Mouse (Mus musculus): Measurements from ENCODE around the gene Prpsap1.

Gene Prpsap1

DNA sequence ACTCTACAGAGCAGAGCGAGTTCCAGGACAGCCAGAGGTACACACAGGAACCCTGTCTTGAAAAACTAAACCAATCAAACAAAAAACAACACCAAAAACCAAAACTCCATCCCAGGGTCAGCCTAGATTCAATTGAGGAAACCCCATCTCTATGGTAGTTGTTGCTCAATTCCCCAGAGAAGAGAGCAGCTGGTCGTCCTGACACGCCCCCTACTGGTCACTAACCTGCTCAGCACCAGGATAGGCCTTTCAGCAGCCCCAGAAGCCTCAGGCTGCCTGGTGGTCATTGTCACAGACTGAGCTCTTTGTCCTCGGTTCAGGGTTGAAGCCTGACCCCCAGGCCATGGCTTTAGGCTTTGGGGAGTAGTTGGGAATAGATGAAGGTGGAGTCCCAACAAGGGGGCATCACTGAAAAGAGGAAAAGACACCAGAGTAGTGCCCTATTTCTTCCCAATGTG is at the start of gene Prpsap1:
Gene Prpsap1, minus strand, starts transcription at position 408 of the 458 bp plus-strand sequence.
- no peak for DNase-seq

DNA sequence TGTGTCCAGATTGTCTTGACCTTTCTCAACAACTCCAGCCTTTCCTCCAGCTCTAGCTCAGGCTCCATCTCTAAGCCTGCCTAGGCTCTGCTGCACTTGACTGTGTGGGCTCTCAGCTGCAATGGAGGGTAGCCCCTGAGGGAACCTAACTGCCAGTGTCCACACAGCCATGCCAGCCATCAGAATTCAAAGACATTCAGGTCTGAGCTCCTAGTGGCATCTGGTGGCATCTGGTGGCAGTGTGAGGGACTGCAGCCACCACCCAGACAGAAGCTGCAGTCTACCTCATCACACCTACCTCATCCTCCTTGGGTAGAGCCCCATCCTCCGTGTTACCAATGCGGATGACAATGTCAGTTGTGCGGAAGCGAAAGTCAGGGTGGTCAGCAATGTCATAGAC is 49.1 kb upstream of the Prpsap1 start:
- DNase-seq = no peak

- no peak for DNase-seq
Observed at GRCm38 (mm10) chr11:116541183-116541582, 47.2 kb upstream of the Prpsap1 start.

DNA sequence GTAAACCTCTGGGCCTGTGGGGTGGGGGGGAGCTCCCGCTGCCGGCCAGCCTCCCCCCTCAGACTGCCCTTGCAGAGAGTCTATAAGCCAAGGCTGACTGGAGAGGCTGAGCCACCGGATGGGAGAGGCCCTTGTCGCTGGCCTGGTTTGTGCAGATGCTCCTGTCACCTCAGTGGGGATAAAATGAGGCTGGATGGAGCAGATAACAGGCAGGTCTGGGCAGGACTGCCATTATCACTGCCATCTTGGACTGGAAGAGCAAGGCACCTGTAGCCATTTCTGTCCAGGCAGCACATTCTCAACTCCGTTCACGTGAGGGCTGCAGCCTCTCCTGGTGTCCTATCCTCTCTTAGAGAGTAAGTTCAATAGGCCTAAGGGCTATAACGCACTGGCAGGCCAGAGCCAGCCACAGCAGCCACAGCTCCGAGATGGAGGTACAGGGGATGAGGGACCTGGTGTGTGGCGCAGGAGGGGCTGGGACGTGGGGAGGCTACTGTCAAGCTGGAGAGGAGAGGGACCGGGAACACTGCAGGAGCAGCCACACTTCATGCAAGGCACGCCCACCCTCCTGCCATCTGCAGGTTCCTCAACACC is 44.2 kb upstream of the Prpsap1 start:
- DNase-seq = no peak

DNA sequence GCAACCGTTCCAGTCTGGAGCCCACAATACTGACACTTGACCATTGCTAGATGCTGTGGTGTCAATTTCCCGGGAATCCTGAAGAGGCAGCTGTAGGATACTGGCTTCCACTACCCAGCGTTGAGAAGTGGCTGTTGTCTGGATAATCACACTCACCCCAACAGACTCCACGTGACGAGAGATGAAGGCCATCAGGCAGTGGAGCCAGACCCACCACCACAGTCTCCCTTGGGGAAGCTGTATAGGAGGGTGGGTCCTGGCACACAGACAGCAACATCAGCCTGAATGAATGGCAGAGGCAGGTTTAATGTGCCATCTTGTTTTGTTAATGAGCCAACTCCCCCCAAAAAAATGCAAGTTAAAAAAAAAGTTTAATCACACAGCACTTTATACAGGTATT is 43.4 kb upstream of the Prpsap1 start:
- no peak for DNase-seq

DNA sequence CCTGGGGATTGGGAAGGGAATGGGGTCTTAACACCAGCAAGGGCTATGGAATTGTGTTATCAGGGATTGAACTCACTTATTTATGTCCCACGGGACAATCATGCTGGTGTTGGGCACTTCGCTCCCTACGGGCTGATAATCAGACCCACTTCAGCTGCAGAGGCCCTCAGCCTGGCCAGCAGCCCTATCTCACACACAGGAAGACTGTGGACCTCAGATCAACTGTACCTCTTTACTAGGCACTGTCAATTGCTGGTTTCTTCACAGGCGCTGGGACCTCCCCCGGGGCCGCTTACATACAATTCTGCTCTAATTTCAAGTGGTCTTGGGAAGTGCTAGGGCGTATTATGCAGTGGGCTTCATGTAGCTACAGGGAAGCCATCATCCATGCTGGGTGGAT is 42.7 kb upstream of the Prpsap1 start:
- no peak for DNase-seq

GRCm38 (mm10) chr11:116534154-116534865 is 40.3 kb upstream of the Prpsap1 start:
- DNase-seq = peak; percentile 61

DNA sequence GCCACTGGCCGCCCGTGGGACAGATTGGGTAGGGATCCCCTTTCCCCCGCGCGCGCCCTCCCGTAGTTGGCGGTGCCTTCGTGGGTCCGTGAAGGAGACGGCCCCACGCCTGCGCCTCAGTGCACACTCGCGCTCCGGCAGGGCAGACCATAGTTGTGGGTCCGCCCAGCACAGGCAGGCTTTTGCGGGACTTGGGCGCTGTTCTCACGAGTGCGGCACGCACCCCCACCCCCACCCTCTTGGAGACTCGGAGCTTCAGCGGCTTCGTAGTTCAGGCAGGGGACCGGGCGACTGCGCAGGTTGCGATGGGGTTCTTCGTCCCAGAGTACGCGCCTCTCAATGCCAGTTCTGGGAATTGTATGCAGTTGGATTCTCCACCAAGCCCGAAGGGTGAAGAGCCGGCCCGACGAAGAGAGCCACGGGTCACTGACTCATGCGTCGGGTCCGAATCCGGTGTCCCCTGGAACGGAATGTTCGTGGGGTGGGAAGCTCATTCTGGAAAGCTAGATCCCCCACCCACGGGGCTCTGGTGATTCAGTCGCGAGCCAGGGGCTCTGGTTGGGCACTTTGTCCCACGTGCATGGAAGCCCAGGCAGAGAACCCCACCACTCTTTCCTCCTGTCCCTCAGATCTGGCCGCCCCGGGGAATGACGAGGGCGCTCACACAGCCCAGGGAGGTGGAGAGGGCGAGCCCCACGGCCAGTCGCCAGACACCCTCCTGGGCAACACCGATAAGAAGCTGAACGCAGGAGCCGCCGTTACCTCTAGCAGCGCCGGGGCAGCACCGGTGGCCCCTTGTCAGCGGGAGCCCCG is 39.5 kb upstream of the Prpsap1 start:
- no peak for DNase-seq

- no peak for DNase-seq
Observed at GRCm38 (mm10) chr11:116532810-116533338, 38.9 kb upstream of the Prpsap1 start.

- no peak for DNase-seq
Observed at GRCm38 (mm10) chr11:116532262-116532809, 38.3 kb upstream of the Prpsap1 start.

DNA sequence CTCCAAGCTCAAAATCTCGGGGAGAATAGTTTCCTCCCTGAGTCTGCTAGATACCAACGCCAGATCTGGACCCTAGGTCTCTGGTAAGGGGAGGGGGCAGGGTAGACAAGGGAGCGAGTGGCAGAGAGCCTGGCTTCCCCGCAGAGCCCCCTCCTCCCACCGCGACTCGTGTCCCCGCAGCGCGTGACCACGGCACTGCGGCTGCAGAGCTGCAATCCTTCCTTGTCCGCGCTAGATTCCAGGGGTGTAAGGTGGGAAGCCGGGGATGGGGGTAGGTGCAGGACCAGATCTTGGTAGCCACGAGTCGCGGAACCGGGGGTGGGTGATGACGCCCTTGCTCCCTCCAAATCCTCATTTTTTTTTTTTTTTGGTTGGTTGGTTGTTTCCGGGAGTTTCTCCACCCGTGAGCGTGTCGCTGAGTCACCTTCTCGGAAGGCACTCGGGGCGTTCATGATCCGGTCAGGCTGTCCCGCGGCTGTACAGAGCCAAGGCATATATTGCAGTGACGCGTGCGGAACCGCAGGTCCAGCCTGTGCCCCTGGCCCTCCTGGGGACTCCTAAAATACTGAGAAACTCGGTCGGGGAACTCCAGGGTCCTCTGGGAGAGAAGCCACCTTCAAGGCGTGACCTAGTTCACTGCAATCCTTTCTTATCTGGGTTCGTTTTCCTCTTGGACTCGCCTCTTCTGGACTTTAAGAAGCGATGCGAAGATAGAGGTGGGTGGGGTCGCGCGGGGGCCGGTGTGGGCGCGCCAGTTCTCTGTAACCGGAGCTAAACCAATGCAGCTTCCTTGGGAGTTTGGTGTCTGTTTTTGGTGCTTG is 37.6 kb upstream of the Prpsap1 start:
- no peak for DNase-seq

GRCm38 (mm10) chr11:116530187-116531147 is 36.5 kb upstream of the Prpsap1 start, which contains the start of gene Sphk1:
TSS of gene Sphk1 (plus strand) at chr11:116530925.
- no peak for DNase-seq

DNA sequence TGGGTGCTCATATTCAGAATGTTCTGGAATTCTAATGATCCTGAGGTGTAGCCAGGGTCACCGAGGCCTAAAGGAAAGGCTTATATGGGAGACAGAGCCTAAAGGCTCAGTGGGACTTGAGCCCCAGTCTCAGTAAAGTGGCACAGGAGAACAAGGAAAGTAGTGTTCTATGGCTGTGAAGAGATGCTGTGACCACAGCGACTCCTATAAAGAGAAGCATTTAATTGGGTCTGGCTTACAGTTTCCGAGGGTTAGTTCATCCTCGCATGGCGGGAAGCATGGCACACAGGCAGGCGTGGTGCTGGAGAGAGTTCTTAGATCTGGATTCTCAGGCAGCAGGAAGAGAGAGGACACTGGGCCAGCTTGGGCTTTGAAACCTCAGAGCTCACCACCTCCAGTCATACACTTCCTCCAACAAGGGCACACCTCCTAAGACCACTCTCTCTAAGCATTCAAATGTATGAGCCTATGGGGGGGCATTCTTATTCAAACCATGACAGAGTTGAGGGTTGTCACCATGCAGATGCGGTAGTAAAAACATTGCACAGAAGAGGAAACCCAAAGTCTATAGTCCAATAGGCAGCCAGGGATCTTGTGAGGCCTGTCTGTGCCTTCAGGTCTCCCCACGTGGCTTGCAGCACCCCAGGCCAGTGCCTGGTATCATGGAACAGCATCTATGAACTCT is 34.8 kb upstream of the Prpsap1 start:
- DNase-seq = no peak

DNA sequence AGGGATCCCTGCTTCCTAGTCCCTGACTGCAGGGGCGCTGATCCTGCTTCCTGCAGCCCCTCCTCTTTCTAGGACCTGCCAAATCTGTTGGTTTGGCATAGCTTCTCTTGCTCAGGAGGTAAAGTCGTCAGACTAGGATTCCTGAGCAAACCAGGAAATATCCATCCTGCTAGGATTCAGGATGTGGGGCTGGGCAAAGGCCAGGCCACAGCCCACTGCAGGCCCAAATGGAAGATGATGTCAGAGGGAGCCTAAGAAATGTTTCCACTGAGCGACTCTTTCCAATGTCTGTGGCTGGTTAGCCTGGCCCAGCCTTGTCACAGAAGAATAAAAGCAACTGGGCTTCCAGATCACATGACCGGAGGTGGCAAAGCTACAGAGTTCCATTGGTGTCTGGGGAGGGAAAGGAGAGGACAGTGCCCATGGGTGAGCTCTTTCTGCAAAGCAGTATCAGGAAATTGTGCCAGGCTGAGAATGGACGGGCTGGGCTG is 29.7 kb upstream of the Prpsap1 start:
- DNase-seq = no peak

DNA sequence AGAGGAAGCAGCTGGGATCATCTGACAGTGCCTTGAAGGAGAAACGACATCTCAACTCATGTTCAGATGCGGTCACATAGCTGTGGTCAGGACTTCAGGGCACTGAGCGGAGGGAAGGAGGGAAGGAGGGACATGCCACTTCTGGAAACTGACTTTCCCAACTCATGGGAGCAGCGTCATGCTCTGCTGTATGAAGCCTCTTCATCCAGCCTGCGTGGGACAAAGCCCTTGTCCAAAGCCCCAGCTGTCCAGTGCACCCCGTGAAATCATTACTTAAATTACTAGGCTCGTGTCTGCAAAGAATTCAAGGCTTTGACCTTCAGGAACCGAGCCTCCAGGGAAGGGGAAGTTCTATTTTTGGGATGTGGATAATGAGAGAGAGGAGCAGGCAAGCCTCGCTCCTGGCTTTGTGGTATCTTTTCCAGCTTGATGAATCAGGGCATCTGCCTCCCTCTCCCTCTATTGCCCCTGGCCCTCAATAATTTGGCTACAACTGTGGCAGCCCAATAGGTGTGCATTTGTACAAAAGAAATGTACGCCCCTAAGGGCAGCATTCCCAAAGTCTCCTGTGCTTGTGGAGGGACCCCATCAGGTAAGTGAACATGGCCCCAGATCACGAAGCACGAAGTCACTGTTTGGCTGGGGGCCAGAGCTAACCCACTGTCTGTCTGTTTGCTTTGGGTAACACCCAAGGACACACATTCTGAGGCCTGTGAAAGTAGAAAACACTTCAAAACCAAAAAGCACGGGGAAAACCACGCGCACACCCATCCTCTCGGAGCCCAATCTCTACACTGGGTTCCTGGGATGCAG is 29.1 kb upstream of the Prpsap1 start:
- no peak for DNase-seq

DNA sequence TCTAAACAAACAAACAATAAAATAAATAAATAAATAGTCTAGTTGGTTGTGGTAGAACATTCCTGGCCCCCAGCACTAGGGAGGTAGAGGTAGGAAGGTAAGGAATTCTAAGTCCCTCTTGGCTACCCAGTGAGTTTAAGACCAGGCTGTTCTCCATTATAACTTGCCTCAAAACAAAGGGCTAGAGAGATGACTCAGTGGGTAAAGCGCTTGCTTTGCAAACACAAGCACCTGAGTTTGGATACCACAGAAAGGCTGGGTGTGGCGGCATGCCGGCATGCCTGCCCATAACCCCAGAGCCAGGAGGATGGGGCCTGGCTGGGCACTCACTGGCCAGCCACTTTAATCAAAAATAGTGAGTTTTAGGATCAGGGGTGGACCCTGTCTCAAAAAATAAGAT is 28.0 kb upstream of the Prpsap1 start:
- no peak for DNase-seq

DNA sequence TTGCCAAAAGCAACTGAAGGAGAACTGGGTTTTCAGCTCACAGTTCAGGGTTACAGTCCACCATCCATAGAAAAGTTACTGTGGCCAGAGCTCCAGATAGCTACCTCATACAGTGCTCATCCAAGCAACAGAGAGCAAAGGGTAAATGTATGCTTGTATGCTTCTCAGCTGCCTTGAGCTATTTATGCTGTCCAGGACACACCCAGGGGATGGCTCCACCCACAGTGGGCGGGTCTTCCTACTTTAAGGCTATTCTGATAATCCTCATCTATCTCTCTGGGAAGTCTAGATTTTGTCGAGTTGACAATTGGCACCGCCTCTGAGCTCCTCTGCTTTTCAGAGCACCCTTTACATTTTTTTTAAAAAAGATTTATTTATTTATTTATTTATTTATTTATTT is 27.1 kb upstream of the Prpsap1 start:
- no peak for DNase-seq

DNA sequence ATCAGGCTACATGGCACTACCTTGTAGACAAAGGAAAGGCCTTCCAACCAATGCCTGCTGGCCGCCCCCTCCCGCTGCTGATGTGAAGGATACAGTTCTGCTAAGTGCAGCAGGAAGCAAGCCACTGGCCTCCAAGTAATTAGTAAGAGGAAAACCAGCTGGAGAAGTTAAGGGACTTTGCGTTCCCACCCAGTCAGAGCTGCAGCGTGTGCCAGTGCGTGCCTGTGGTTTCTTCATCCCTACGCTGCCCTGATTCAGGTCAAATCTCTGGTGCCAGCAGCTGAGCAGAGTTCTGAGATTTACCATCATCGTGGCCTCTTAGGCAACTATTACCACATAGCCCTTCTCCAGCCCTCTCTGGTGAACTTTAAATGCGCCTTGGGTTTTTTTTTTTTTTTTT is 24.5 kb upstream of the Prpsap1 start:
- no peak for DNase-seq

DNA sequence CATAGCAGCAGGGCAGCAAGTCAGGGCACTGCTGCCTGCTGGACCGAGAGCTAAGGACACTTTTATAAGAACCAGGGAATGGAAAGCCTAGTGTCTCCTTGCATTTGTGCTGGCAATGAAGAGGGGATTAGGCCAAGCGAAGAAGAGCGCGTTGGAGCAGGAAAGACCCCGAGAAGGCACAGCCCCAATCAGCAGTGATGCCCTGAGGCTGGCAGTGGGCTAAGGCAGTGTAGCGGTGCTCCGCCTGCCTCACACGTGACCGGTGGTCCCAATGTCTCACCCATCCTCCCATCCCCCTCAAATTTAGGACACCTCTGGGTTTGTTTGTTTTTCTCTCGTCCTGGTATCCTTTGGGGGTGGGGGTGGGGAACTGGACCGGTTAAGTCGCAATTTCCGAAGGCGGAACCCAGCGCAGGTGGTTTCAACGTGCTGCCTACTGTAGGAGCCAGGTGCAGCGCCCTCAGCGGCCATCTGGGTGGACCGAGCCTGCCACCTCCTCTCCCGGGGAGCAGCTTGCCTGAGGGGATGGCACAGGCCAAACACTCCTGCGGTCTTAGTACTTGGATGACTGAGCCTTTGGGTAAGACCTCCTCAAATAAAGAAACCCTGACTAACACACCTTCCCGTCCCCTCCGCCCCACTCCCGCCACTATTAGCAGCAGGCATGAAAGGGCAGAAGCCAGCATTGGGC is 21.5 kb upstream of the Prpsap1 start:
- peak; percentile 81 for DNase-seq
